Mouse (Mus musculus): ENCODE data around the gene Mgmt.

GRCm38 (mm10) chr7:136930451-136930850 is 36.0 kb downstream of the Mgmt start:
- no peak for TF ChIP-seq POLR2A (IDR thresholded peaks at IDR 0.05; ENCODE audit: borderline replicate concordance, low read depth, low read length)
- TF ChIP-seq CTCF (IDR thresholded peaks at IDR 0.05; ENCODE audit: low read depth, low read length), result no peak

Data from bone marrow macrophage, adult 2 months (primary cell).